Mouse (Mus musculus) gastrocnemius, postnatal 14 days (tissue): ENCODE measurements around the gene Lhfpl2. TPM values are rescaled to one million over a fixed set of nuclear protein-coding genes. Genes with fewer than 3 reads are reported as not detected.

Experiments
- DNase-seq: peaks from one replicate; pipeline ENCODE4 v3.0.0; 2021; ENCODE audit warnings: mixed read lengths
- intact Hi-C: fragments of 180-260 bp; cut with DNase I; formaldehyde crosslinking; loops from one replicate; pipeline ENCODE4 v1.15.1; 2025; ENCODE audit warnings: low total_unique reads
- total RNA-seq, 2 experiments: library from RNA; stranded (reverse); gene quantifications; 2 replicates each; pipeline ENCODE4 v1.2.3; 2021

The Lhfpl2 gene
- total RNA-seq, 2 experiments from 2014 or later, result 10.7 to 19.2 TPM

DNA sequence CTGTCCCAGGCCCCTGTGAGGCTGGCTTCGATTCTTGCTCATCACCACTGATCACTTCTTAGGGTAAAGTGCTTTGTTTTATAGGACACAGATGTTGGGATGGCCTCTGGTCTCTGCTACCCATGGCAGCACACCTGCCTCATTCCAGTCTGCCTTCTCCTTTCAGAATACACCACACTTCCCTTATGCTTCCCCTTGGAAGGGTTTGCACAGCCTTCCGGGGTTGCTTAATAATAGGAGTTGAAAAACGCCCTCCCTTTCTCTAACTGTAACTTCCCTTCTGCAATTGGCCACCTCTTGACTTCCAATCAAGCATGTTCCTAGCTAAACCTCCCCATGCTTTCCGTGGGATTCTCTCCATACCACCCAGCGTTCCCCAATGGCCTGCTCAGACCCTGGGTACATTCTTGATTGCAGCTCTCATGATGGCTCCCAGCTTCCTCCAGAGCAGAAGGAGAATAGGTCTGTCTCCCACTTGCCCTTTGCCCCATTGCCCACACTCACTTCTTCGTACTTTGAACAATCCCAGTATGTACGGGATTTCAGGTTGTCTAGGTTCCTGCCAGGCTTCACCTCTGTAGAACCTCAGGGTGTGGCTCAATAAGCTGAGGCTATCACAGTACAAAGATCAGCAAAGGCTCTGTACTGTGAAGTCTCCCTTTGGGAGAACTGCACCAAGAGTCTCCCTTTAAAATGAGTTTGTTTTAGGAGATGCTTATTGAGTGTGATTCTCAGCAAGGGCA is 102.1 kb downstream of the Lhfpl2 start:
- DNase-seq, result no peak
- intact Hi-C loops, result loop anchor here (5.0 kb wide), 1 partner anchor 1547 kb away; the partner anchor contains the start of gene Serinc5

- no peak for DNase-seq
- intact Hi-C loops, result no loop called here
These were observed 106.9 kb downstream of the Lhfpl2 start for GRCm38 (mm10) chr13:94164501-94164900.

GRCm38 (mm10) chr13:94168319-94168718 is 110.7 kb downstream of the Lhfpl2 start:
- DNase-seq, result no peak
- intact Hi-C loops, result no loop called here

DNA sequence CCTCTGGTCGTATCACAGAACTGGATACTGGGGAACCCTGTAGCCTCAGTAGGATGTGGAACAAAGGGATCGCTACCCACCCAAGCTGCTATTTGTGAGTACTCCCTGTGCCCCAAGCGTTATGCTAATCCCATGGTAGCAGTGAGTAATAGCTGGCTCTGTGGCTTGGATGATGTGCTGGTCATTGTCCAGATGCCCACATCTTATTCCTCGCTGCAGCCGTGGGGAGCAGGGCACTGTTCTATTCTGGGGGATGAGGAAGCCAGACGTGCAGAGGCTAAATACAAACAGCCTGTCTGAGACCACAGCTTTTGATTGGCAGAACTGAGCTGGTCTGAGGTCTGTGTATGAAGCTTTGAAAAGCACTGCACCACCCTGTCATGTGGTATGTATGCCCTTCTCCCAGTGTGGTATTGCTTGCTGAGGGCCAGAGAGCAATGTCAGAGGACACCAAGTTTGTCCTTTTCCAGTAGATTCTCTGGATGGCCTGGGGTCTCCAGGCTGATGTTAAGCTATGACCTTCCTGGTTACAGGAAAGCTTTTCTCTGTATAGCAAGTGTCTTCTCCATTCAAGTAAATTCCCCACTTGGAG is 111.8 kb downstream of the Lhfpl2 start:
- intact Hi-C loops, result no loop called here
- no peak for DNase-seq

DNA sequence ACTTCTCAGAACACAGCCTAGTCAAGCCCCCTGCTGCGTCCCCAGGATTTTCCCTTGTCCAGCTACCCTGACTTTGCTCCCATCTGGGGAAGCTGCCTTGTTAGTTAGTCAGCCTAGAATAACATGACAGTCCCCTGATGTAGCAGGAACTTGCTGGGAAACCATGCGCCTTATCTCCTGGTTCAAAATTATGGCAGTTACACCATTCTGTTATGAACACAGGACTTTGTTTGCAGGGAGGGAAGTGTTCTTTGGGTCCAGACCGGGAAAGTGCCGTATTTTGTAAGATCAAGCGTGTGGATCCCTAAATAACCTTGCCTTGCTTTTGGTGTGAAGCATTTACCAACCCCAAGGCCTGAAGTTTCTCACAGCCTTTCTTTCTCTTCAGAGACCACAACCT is 114.0 kb downstream of the Lhfpl2 start:
- DNase-seq, result no peak
- intact Hi-C loops, result no loop called here

DNA sequence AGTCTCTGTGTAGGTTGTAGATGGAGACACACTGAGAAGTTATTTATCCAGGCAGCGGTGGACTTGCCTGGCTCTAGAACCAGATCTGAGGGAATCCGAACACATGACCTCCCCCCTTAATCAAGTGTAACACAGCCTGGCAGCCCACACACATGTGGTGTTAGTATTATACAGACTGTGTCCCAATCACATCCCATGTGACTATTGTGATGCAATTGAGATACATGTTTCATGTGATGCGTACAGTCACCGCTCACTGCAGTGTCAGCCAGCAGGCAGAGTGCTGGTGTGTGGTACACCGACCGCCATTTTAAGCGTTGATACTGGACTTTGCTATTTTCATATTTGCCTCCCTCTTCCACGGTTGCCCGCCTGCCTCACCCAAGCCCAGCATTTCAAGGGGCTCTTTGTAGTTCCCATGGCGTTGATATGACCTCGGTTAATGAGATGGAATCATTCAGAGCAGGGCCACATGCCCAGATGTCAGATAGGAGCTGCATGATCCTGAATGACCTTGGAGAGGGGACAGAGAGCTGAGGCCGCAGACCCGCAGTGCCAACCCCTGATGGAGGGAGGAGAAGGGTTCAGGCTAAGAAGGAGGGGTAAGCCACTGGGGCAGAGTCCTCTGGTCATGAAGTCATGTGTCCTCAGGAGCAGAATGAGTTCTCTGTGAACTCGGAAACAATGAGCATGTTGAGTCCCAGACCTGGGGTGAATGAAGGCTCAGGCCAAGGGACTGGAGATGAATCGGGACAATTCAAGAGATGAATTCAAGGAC is 115.1 kb downstream of the Lhfpl2 start:
- intact Hi-C loops, result no loop called here
- DNase-seq, result no peak

DNA sequence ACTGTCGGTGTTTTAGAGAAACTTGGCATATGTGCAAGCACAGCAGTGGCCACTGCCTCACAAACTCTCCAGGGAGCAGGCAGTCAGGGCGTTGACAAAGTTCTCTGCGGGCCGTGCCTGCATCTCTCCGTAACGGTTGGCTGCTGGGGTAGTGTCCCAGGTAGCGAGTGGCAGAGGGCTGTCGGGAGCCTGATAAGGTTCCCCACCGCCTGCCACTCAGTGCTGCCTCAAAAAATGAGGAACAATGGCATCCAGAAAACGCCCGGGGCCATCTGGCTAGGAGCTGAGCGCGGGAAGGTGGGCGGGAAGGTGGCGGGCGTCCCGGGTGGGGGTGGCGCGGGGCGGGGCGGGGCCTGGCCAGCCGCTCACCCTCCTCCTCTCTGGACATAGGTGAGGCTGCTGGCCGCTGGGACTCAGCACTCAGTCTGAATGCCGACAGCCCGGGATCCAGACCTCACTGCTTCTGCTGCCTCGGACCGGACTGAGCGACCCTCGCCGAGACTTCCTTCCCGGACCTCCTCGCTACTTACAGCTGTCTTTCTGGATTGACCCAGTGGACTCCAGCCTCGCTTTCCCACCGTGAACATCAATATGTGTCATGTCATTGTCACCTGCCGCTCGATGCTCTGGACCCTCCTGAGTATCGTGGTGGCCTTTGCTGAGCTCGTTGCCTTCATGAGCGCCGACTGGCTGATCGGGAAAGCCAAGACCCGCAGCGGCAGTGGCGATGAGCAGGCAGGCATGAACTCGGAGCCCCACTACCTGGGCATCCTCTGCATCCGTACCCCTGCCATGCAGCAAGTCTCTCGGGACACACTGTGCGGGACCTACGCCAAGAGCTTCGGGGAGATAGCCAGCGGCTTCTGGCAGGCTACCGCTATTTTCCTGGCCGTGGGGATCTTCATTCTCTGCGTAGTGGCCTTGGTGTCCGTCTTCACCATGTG is 116.3 kb downstream of the Lhfpl2 start:
- intact Hi-C loops, result no loop called here
- DNase-seq, result peak; percentile 44

- DNase-seq, result peak; percentile 39
- intact Hi-C loops, result no loop called here
These were observed 117.1 kb downstream of the Lhfpl2 start for GRCm38 (mm10) chr13:94174577-94175279.

- DNase-seq, result no peak
- intact Hi-C loops, result no loop called here
These were observed 117.9 kb downstream of the Lhfpl2 start for GRCm38 (mm10) chr13:94175379-94176050.

GRCm38 (mm10) chr13:94177148-94177547 is 119.6 kb downstream of the Lhfpl2 start:
- peak; percentile 47 for DNase-seq
- intact Hi-C loops, result no loop called here

GRCm38 (mm10) chr13:94178401-94179040 is 120.9 kb downstream of the Lhfpl2 start:
- DNase-seq, result peak; percentile 67
- intact Hi-C loops, result no loop called here

DNA sequence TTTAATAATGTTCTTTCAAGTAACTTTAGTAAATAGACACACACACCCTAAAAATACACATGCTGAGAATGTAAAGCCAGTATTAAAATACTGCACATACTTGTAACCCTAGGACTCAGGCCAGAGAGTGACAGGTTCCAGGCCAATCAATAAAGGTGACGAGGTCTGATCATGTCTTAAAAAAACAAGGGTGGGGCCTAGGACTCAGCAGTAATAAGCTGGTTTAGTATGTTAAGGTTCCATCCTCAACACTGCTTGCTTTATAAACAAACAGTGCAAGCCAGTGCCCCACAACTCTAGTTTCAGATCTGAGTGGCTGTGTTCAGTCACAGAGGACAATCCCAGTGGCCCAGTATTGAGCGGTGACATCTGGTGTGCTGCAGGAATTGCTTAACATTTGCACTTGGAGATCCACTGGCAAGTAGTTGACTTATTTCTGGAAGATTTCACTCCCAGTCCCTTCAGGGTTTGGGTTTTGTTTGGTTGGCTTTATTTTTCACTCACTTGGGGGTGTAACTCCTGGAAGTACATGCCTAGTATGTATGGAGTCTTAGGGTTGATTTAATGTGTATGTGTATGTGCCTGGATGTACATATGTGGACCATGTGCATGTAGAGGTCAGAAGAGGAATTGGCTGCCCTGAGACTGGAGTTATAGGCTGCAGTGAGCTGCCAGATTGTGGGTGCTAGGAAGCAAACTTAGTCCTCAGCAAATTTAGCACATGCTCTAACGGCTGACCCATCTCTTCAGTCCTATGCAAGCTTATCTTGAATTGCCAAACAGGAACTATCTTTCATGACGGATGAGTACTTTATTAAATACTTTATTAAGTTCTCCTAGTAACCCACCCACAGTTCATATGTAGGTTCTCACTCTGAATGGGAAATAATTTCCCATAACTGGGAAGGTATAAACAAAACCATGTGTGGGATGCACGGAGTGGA is 123.2 kb downstream of the Lhfpl2 start:
- intact Hi-C loops, result no loop called here
- DNase-seq, result no peak

- intact Hi-C loops, result no loop called here
- DNase-seq, result no peak
These were observed 124.4 kb downstream of the Lhfpl2 start for GRCm38 (mm10) chr13:94182026-94182425.

DNA sequence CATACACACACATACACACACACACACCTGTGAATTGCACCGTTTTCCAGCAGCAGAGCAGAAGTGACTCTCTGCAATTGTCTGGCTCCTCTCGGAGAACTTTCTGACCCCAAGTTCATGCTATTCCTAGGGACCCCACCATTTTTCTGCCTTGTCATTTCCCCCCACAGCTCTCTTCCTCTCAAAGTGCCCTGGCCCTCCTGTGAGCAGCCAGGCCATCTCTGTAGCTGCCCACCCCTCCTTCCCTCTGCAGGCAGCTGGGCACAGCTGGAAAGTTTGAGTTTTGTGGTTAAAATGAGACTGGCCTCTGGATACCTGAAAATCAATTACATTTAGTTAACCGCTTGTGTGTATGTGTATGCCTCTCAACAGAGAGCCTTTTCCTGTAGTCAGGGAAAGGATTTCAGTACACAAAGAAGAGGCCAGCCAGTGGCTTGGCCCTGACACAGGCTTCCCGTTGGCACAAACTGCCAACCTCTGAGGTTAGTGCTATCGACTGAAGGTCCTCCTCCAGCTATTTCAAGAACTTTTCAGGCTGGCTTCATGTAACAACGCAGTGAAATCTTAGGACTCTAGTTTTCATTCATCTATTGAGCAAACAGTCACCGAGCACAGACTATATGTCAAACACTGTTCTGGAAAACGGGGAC is 125.9 kb downstream of the Lhfpl2 start:
- intact Hi-C loops, result no loop called here
- DNase-seq, result no peak

- intact Hi-C loops, result no loop called here
- no peak for DNase-seq
These were observed 127.3 kb downstream of the Lhfpl2 start for GRCm38 (mm10) chr13:94184726-94185456.

- intact Hi-C loops, result no loop called here
- DNase-seq, result no peak
These were observed 128.0 kb downstream of the Lhfpl2 start for GRCm38 (mm10) chr13:94185631-94186030.
